Mouse (Mus musculus) kidney, postnatal 25 days (tissue): ENCODE measurements at regions not wholly inside any gene's neighbourhood (a gene's known extent, or its start where the extent isn't known, plus 50 kb on each side); places are given as distances from the start of the nearest gene placed in this dataset.

Experiments used
- DNase-seq, 2 experiments: peaks; one replicate each; pipeline ENCODE4 v3.0.0; 2021; ENCODE audit warnings: mixed read lengths in 2 of 2

DNA sequence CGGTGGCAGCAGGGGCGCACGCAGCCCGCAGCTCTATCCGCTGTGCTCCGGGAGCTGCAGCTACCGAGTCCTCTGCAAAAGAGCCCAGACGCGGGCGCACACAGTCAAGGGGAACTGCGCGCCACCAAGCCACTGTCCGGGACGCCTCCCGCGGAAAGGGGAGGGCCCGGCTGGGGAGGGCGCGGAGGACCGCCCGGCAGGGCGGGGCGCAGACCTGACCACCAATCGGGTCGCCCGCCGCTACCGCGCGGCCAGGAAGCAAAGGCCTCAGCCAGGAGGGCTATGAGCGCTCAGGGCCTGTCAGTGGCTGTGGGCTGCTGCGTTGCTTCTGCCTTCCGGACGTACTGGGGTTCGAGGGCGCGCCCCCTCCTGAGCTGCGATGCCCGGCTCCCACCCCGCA lies 1034.5 kb downstream of the Gm10330 start:
- peak; percentile 1 to 40 for DNase-seq

- DNase-seq: peak in 1 of 2 experiments; percentile 29
Measured at GRCm38 (mm10) chr12:22745067-22745466, 1035.0 kb downstream of the Gm10330 start.
